Mouse (Mus musculus): ENCODE measurements around the gene Scarf1. TPM values are rescaled to one million over a fixed set of nuclear protein-coding genes. Genes with fewer than 3 reads are reported as not detected.

Gene Scarf1
- polyA plus RNA-seq, 1 experiment from 2014 or later = 5.7 TPM

DNA sequence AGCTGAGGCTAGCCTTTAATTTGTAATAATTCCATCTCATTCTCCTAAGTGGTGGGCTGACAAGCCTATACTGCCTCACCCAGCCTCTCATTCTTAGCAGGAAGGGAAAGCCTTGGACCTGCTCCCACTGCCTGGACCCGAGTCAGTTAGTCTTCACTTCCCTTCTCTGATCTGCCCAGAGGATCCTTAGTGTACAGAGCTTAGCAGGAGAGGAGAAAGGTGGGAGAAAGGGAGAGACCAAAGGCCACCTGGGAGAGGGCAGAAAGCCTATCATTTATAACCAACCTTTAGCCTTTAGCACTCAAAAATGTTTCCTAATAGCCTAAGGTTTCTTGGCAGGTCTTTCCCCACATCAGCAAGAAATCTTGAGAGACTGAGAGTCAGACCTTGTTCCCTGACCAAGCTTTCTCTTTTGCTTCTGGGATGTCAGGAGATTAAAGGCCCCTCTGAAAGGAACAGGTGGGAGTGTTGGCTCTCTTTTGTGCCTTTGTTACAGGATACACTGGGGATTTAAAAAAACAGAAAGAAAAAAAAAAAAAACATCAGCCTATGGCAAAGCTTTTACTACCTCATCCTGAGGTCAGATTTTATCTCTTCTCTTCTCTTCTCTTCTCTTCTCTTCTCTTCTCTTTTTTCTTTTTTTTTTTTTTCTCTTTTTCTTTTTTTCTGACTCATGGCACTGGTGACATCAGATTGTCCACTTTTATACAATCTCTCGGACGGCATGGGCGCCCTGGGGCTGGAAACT is 21.1 kb downstream of the Scarf1 start:
- Histone ChIP-seq H3K9me3 (no peaks in the 10 kb centered on the region), H3K4me1 (replicated peaks) (peaks cover 15% of the 10 kb centered on the region), H3K36me3 (no peaks in the 10 kb centered on the region), H3K9ac (0 out of 2 replicates have a peak overlapping the region, but pooled peaks have one; percentile 28), H3K27me3 (replicated peaks) (no peaks in the 10 kb centered on the region), H3K4me2 (replicated peaks) (no peak overlapping the region; the same call in 1 of the 2 replicates), H3K4me3 (replicated peaks) (no peak overlapping the region), H3K27ac (peak overlapping the region; percentile 25)
- ATAC-seq = no peak
- WGBS = 59% methylated on average over 4 of the region's 4 CpGs

DNA sequence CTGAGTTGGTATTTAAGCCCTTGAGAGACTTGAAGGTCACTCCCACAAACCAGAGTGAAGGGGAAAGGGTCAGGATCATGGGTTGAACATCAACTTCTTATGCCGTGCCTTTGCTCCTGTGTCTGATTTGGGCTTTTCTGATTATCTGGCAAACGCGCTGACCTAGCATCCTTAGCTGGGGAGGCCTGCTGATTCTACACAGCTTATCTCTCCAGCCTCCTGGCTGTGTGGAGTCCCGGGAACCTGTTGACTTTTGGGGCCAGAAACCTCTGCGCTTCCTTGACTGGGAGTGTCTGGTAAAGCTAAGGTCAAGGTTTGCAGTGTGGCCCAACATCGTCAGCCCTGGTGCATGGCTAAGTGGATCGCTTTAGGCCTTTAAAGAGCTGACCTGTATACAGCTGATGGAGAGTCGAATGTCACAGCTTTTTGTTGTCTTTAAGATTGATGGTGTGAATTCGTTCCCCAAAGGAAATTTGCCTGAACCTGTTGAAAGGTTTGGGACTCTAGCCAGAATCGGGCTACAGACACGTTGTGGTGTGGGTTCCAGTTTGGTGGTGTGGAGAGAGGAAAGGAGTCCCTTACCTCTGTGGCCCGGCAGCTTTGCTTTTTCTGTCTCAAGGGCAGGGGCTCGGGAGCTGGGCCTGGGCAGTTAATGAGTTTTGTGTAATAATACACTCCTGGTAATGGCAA is 21.9 kb downstream of the Scarf1 start:
- WGBS = 46% methylated on average over 13 of the region's 13 CpGs
- no peaks in the 10 kb centered on the region for H3K27me3 ChIP-seq (replicated peaks)
- ATAC-seq = no peak
- H3K9ac ChIP-seq = 0 out of 2 replicates have a peak overlapping the region, but pooled peaks have one; percentile 28
- H3K27ac ChIP-seq = 0 out of 2 replicates have a peak overlapping the region, but pooled peaks have one; percentile 6
- no peaks in the 10 kb centered on the region for H3K36me3 ChIP-seq
- H3K4me1 ChIP-seq (replicated peaks) = peaks cover 15% of the 10 kb centered on the region
- H3K9me3 ChIP-seq = no peaks in the 10 kb centered on the region
- H3K4me2 ChIP-seq (replicated peaks) = no peak overlapping the region; the same call in 1 of the 2 replicates
- H3K4me3 ChIP-seq (replicated peaks) = no peak overlapping the region

DNA sequence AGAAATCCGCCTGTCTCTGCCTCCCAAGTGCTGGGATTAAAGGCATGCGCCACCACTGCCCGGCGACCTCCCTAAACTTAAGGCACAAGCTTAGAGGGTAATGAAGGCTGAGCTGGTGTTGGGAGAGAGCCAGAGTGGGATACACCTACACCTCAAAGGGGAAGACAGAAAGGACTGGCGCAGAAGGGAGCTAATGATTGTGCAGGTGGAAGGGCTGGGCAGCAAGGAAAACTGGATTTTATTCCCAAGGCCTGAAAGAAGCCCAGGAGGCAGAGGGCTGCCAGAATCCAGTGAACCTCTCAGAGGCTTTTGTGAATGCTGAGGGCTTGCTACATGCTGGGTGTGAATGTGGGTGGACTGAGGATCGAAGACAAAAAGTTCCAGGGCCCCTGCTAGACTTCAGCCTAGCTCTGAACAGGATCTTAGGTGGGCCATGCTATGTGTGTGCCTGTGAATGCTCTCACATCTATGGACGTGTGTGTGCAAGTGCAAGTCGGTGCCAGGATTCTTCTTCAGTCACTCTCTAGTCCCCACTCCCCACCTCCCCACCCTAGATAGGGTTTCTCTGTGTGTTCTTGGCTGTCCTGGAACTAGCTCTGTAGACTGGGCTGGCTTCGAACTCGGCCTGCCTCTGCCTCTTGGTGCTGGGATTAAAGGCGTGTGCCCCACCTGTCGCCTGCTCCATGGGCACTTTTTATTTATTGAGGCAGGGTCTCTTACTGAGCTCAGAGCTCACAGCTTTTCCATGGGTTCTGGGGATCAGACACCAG is 23.1 kb downstream of the Scarf1 start:
- H3K9me3 ChIP-seq = no peaks in the 10 kb centered on the region
- no peak overlapping the region for H3K9ac ChIP-seq
- no peak overlapping the region for H3K27ac ChIP-seq
- H3K4me2 ChIP-seq (replicated peaks) = no peak overlapping the region
- H3K36me3 ChIP-seq = no peaks in the 10 kb centered on the region
- H3K27me3 ChIP-seq (replicated peaks) = no peaks in the 10 kb centered on the region
- ATAC-seq = no peak
- no peak overlapping the region for H3K4me3 ChIP-seq (replicated peaks)
- H3K4me1 ChIP-seq (replicated peaks) = peaks cover 17% of the 10 kb centered on the region
- WGBS = 88% methylated on average over 12 of the region's 12 CpGs

DNA sequence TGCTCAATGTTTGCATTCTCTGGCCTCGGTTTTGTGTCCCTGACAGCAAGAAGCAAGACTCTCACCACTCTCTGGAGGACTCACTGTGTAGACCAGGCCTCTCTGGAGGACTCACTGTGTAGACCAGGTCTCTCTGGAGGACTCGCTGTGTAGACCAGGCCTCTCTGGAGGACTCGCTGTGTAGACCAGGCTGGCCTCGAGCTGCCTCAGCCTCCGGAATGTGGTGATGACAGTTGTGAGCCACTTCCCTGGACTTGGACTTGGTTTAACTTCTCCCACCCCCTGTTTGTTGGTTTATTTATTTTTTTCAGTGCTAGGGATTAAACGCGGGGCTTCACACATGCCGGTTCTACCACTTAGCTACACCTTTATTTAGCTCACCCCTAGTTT is 23.7 kb downstream of the Scarf1 start:
- Histone ChIP-seq H3K4me2 (replicated peaks) (no peak overlapping the region), H3K4me1 (replicated peaks) (peaks cover 17% of the 10 kb centered on the region), H3K27me3 (replicated peaks) (no peaks in the 10 kb centered on the region), H3K36me3 (no peaks in the 10 kb centered on the region), H3K4me3 (replicated peaks) (no peak overlapping the region), H3K9ac (no peak overlapping the region), H3K27ac (no peak overlapping the region), H3K9me3 (no peaks in the 10 kb centered on the region)
- no peak for ATAC-seq
- 82% methylated on average over 8 of the region's 8 CpGs for WGBS

DNA sequence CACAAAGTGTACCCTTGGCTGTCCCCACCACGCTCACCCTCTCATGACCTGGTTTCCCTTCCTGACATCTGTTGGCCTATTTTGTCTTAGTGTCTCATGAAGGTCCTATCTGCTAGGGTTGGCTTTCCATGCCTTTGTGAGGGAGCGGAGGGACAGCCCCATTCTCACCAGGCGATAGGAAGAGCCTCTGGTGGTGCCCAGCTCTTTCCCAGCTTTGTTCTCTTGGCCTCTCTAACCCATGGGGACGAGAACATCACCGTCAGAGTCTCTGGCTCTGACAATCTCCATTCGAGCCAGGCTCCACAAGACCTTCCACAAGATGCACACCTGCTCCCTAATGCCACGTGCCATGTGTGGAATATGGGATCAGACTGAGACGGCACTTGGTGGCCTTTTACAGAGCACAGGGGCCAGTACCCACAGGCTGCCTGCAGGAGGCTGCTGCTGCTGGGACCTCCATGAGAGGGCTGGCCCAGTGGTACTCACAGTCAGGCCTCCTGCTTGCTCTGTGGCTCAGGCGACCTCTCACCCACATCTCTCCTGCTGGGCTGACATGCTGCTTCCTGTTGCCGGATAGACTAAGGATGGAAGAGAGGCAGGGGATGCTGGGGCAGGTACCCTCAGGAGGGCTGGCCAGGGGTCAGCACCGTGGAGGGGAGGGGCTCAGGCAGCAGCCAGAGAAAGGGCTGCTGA is 24.3 kb downstream of the Scarf1 start:
- WGBS = 55% methylated on average over 11 of the region's 11 CpGs

DNA sequence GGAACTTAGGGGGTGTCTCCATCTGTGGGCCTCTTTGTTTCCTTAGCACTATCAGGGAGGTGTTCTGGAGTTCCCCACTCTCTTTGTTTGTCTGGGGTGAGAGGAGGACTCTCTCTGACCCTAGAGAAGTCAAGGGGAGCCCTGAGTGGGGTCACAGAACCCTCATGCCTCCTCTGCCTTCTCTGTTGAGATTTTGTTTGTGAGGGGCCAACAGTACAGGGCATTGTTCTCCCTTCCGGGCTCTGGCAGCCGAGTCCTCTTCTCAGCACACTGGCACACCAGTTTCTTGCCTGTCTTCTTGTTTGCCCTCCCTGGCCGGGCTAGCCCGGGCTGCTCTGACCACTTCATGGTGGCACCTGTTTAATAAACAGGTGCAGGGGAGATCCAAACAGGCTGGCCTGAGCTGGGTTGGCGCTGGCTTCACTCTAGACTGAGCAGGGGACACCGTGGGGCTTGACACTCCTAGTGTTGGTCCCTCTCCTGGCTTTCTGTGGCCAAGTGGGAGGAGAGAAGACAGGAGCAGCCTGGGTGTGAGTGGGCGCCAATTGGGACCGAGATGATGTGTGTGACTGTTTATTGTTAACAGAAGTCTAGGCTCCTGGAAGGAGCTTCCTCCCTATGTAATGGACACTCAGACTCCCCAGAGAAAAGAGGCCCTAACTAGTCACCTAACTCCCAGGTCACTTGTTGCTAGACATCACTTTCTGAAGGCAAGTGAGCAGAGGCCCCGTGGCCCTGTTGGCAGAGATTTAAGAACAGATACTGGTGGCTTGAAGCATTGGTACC is 25.0 kb downstream of the Scarf1 start:
- Histone ChIP-seq H3K27ac (no peak overlapping the region), H3K4me3 (replicated peaks) (no peak overlapping the region), H3K9me3 (no peaks in the 10 kb centered on the region), H3K4me1 (replicated peaks) (peaks cover 10% of the 10 kb centered on the region), H3K9ac (no peak overlapping the region), H3K27me3 (replicated peaks) (no peaks in the 10 kb centered on the region), H3K4me2 (replicated peaks) (no peak overlapping the region), H3K36me3 (no peaks in the 10 kb centered on the region)
- 57% methylated on average over 9 of the region's 9 CpGs for WGBS
- no peak for ATAC-seq

More for the DNA sequence above, 24.3 kb downstream of the Scarf1 start:
- Histone ChIP-seq H3K4me1 (replicated peaks) (peaks cover 11% of the 10 kb centered on the region), H3K27me3 (replicated peaks) (no peaks in the 10 kb centered on the region), H3K4me3 (replicated peaks) (no peak overlapping the region), H3K27ac (no peak overlapping the region), H3K9ac (no peak overlapping the region), H3K9me3 (no peaks in the 10 kb centered on the region), H3K36me3 (no peaks in the 10 kb centered on the region), H3K4me2 (replicated peaks) (no peak overlapping the region)
- ATAC-seq = peak; percentile 26; the same call in 1 of the 2 replicates

DNA sequence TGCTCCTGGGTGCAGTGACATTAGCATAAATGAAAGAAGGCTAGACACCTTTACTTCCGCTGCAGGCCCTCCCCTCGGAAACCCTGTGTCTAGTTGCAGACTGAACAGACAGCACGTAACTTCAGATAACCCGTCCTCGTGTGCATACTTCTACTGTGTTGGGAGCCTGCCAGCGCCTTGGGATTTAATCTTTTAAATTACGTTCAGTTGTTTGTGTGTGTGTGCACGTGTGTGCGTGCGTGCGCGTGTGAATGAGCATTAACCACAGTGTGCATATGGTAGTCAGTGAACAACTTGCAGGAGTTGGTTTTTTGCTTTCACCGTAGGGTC is 25.6 kb downstream of the Scarf1 start:
- H3K9ac ChIP-seq = no peak overlapping the region
- no peaks in the 10 kb centered on the region for H3K27me3 ChIP-seq (replicated peaks)
- no peak overlapping the region for H3K4me3 ChIP-seq (replicated peaks)
- H3K36me3 ChIP-seq = no peaks in the 10 kb centered on the region
- 88% methylated on average over 13 of the region's 13 CpGs for WGBS
- no peak overlapping the region for H3K27ac ChIP-seq
- peaks cover 10% of the 10 kb centered on the region for H3K4me1 ChIP-seq (replicated peaks)
- no peak for ATAC-seq
- H3K9me3 ChIP-seq = no peaks in the 10 kb centered on the region
- H3K4me2 ChIP-seq (replicated peaks) = no peak overlapping the region

DNA sequence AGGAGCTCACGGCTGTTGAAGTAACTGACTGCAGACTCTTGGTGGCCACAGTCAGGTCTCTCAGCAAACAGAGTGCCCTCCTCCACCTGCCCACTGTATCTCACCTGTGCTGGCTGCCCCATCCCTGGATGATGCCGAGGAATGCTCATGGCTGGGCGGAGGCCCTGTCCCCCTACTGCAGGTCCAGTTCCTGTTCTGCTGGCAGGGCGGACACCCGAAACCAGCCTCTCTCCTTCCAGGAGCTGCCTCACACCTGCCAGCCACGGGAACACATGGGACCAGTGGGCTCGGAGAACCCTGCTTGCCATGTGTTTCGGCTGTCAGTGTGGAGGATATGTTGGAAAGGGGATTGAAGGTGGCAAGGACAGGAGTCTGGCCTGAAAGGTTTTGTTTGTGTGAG is 26.9 kb downstream of the Scarf1 start:
- no peak overlapping the region for H3K4me2 ChIP-seq (replicated peaks)
- H3K36me3 ChIP-seq = no peaks in the 10 kb centered on the region
- H3K9me3 ChIP-seq = no peaks in the 10 kb centered on the region
- ATAC-seq = no peak
- H3K27ac ChIP-seq = no peak overlapping the region
- 79% methylated on average over 8 of the region's 8 CpGs for WGBS
- no peak overlapping the region for H3K9ac ChIP-seq
- H3K4me3 ChIP-seq (replicated peaks) = no peak overlapping the region
- peaks cover 10% of the 10 kb centered on the region for H3K4me1 ChIP-seq (replicated peaks)
- no peaks in the 10 kb centered on the region for H3K27me3 ChIP-seq (replicated peaks)

DNA sequence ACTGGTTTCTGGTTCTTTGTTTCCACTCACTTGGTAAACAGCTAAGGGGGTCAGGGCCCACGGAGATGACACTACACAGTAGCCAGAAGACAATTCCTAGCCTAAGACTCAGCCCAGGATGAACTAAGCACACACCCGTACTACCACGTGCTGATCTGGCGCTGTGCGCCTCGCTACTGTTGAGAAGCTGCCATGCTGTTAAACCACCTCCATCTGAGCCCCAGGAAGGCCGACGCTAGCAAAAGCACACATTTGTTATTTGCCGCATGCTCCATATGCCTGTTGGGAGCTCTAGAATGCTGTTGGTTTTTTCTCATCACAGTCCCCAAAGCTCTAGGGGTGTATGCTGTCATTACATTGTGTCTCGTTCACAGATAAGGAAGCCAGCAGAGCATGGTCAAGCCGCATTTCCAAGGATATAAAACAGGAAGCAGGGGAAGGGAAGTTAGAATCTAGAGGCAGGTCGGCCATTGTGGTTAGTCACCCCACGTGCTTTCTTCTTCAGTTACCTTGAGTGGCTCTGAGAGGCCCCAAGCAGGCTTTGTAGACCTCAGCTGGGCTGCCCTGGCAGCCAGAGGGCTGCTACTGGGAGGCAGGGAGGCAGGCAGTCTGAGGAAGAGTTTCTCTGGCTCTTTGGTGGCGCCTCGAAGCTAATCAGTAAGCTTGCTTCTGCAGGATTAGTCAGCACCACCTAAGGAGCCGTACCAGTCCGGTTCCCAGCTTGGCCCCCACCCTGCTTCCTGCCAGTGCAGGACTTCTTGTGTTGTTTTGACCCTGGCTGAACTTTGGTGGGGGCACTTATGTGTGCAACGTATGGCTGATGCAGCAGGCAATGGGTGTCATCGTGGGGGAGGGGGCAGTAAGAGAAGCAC is 27.6 kb downstream of the Scarf1 start:
- Histone ChIP-seq H3K4me2 (replicated peaks) (no peak overlapping the region), H3K9ac (no peak overlapping the region), H3K4me1 (replicated peaks) (peaks cover 10% of the 10 kb centered on the region), H3K27me3 (replicated peaks) (no peaks in the 10 kb centered on the region), H3K4me3 (replicated peaks) (no peak overlapping the region), H3K27ac (peak overlapping the region; percentile 24; the same call in 1 of the 2 replicates), H3K36me3 (no peaks in the 10 kb centered on the region), H3K9me3 (no peaks in the 10 kb centered on the region)
- ATAC-seq = no peak; the same call in 1 of the 2 replicates
- WGBS = 66% methylated on average over 19 of the region's 19 CpGs

DNA sequence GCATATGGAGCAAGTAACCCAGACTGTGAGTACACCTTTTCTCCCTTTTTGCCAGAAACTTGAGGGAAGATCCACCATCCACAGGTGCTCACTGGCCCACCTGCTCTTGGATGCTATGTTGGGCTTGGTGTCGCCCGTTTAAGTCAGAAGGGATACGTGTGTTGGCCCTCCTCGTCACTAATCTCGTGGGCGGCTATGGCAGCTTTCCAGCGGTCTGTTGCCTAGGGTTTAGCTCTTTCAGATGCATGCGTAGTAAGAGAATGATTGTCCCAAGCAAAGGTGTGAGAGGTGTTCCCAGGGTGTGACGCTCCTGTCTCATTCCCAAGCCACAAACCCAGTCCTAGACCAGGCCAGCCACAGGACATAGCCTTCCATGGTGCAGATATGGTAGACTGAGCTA is 31.4 kb downstream of the Scarf1 start:
- H3K27me3 ChIP-seq (replicated peaks) = no peaks in the 10 kb centered on the region
- H3K36me3 ChIP-seq = no peaks in the 10 kb centered on the region
- no peak overlapping the region for H3K4me3 ChIP-seq (replicated peaks)
- no peaks in the 10 kb centered on the region for H3K9me3 ChIP-seq
- H3K27ac ChIP-seq = no peak overlapping the region
- no peak for ATAC-seq
- no peak overlapping the region for H3K4me2 ChIP-seq (replicated peaks)
- WGBS = 88% methylated on average over 9 of the region's 9 CpGs
- peaks cover 8% of the 10 kb centered on the region for H3K4me1 ChIP-seq (replicated peaks)
- no peak overlapping the region for H3K9ac ChIP-seq

DNA sequence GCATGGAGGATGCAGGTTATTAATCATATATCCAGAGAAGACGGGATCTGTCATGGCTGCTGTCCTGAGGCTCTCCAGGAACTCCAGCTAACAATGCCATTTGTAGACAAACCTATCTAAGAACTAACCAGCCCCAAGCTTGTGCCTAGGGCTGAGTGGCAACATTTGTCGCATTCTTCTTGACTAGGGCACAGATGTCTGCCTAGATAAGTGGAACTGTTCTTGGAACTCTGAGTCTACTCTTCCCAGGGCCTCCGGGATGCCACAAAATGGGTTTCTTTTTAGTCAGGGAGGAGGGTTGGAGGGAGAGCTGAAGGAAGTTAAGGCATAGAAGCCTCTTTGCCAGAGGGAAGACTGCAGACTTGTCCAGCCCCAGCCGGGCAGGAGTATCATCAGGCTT is 32.7 kb downstream of the Scarf1 start:
- no peak for ATAC-seq
- WGBS = 74% methylated on average over 4 of the region's 4 CpGs
- Histone ChIP-seq H3K4me3 (replicated peaks) (no peak overlapping the region), H3K4me2 (replicated peaks) (no peak overlapping the region), H3K9me3 (no peaks in the 10 kb centered on the region), H3K27me3 (replicated peaks) (no peaks in the 10 kb centered on the region), H3K27ac (no peak overlapping the region), H3K36me3 (no peaks in the 10 kb centered on the region), H3K4me1 (replicated peaks) (peaks cover 15% of the 10 kb centered on the region), H3K9ac (no peak overlapping the region)
